Mouse (Mus musculus): ENCODE data around the gene Psma4.
"Not testable (repeated sequence)": the region's sequence is repeated elsewhere in the genome, so short reads cannot be mapped to it uniquely, and the experiment has no call there.

Psma4 gene

GRCm38 (mm10) chr9:54950575-54951321 lies at the start of gene Psma4, which contains the start of gene AY074887:
Gene Psma4, plus strand, starts transcription at chr9:54950790.
Gene AY074887, minus strand, starts transcription at chr9:54950998.
- peak; percentile 78 for DNase-seq (ENCODE audit: low spot score)

DNA sequence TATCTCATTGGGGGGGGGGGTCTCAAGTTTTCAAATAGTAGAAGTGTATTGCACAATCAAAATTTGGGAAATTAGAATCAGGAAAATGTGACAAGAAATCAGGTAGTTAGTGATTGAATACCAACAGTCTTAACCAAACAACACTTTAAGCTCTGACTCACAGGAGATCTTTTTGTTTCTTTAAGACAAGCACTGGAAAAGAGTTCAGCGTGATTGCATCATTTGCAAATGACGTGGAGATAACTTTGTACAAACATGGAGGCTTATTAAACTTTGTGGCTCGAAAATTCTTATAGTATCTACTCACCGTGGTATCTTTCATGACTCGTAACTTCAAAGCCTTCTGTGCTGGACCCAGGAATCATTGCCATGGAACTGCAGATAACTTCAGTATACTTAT lies 41.1 kb upstream of the Psma4 start:
- DNase-seq (ENCODE audit: low spot score), result no peak

DNA sequence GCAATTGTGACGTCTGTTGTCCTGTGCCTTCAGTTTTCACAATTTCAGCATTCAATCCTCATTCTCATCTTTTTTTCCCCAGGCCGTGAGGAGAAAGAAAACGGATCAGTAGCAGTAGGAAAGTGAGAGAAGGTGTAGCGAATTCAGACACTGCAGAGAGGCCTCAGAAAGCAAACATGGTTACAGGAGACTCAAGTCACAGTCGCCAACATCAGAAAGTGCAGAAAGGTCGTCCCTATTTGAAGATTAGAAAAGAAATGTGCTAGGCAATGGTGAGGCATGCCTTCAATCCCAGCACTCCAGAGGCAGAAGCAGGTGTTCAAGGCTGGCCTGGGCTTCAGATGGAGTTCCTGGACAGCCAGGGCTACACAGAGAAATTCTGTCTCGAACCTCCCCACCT lies 35.0 kb upstream of the Psma4 start:
- DNase-seq (ENCODE audit: low spot score), result no peak

- no peak for DNase-seq (ENCODE audit: low spot score)
Observed at GRCm38 (mm10) chr9:54916401-54916800, 34.2 kb upstream of the Psma4 start.

- peak; percentile 90 for DNase-seq (ENCODE audit: low spot score)
Observed at GRCm38 (mm10) chr9:54917010-54917677, 33.4 kb upstream of the Psma4 start, which contains the start of gene Hykk. Gene Hykk, plus strand, starts transcription at chr9:54917283.

DNA sequence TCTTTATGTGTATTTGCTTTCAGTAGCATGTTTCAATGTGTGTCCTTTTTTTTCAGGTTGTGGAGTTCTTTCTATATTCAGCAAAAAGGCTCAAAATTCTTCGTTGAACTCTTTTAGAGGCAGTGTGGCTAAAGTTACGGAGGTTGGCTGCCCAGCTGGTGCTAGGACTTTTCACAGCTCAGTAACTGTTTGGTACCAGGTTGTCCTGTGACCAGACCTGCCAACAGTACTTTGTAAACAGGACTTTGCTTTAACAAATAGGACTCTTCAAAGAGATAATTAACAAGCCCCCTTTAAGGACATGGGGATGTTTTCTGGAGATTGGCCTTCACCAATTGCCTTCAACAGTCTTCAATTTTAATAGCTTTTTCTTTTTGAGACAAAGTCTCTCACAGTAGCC lies 32.4 kb upstream of the Psma4 start:
- DNase-seq (ENCODE audit: low spot score), result no peak

DNA sequence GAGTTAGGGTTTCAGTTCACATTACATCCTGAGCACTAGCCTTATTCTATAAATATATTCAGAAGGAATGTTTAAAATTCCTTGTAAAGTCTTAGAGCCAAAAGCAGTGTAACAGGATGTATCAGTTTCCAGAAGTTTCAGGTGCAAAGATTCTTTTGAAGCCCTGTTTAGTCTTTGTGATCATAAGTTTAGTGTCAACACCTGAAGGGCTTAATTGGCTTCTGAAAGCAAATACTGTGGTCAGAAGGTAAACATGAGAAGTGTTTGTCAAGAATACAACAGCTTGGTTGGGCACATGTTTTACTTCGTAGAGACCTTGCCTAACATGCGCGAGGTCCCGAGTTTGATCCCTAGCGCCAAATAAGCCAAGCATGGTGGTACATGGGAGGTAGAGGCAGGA lies 31.8 kb upstream of the Psma4 start:
- DNase-seq (ENCODE audit: low spot score), result no peak

DNA sequence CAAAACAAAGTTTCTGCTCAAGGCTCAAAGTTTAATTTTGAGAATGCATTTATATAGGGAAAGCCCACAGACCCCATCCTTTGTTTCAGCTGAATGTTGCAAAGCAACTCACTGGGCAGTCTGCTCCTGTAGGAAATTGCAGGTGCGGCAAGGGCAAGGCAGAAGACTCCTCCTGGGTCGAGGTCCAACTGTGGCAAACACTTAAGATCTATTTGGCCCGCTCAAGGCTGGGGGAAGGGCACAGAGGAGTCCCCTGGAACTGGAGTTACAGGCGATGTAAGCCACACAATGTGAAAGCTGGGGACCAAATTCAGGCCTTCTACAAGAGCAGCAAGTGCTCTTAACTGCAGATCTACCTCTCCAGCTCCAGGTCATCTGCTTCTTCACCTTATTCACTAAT lies 30.6 kb upstream of the Psma4 start:
- no peak for DNase-seq (ENCODE audit: low spot score)

DNA sequence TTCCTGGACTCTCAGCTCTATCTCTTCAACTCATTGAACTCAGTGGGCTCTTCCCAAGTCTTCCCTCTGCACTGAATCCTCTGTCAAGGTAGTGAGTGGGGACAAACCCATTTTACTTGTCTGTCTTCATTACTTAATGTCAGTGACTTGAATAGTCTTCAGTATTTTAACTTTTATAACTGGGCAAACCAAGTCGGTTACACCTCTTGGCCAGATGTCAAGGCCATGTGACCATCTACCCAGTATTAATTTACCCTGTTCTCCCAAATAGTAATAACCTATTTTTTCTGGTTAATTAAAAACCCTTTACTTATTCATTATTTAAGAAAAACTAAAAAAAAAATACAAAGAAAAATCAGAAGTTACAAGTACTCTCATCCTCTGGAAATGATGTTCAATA lies 19.8 kb upstream of the Psma4 start:
- no peak for DNase-seq (ENCODE audit: low spot score)

GRCm38 (mm10) chr9:54931765-54932164 lies 18.8 kb upstream of the Psma4 start:
- DNase-seq (ENCODE audit: low spot score), result no peak

- no peak for DNase-seq (ENCODE audit: low spot score)
Observed at GRCm38 (mm10) chr9:54932379-54932778, 18.2 kb upstream of the Psma4 start.

DNA sequence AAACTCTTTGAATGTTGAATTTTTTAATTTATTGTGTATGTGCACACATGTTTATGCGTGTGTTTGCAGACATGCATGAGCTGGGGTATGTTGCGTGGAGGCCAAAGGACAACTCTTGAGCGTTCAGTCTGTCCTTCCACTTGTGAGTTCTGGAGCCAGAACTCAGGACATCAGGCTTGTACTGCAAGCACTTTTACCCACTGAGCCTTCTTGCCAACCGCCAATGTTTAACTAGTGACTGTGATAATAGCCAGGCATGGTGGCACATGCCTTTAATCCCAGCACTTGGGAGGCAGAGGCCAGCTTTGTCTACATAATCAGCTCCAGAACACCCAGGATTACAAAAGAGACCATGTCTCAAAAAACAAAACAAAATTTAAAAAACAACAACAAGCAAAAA lies 8.5 kb upstream of the Psma4 start:
- DNase-seq (ENCODE audit: low spot score), result no peak

GRCm38 (mm10) chr9:54944467-54944866 lies 6.1 kb upstream of the Psma4 start:
- no peak for DNase-seq (ENCODE audit: low spot score)

- no peak for DNase-seq (ENCODE audit: low spot score)
Observed at GRCm38 (mm10) chr9:54946256-54946655, 4.3 kb upstream of the Psma4 start.

DNA sequence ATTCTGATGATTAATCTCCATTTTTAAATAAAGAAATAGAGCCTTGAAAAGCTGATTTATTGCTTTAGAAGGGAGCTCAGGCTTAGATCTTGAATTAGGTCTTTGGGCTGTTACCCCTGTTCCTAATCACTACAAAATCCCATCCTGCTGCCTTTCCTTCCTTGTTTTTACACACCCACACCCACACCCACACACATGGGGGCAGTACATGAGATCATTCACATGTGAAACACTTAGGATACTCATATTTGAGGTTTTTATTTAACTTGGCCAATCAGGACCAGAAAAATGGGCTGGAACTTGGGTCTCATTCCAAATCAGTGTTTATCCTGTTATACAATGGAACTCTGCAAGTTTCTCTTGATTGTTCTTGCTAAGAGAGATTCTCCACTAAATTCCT lies 1.1 kb upstream of the Psma4 start:
- DNase-seq (ENCODE audit: low spot score), result no peak

DNA sequence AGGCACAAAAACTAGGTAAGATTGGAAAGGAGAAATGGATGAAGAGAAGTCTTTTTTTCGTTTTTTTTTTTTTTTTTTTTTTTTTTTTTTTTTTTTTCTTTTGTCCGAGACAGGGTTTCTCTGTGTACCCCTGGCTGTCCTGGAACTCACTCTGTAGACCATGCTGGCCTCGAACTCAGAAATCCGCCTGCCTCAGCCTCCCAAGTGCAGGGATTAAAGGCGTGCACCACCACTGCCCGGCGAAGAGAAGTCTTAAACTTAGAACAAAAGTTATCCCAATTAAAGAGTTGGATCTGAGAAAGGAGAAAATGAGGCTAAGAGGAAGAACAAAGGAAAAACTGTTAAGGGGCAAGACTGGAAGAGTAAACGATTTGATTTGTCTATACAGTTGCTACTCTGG lies 428 bp upstream of the Psma4 start:
- not testable (repeated sequence) for DNase-seq (ENCODE audit: low spot score)

GRCm38 (mm10) chr9:54961059-54961458 lies 10.5 kb downstream of the Psma4 start:
- no peak for DNase-seq (ENCODE audit: low spot score)

DNA sequence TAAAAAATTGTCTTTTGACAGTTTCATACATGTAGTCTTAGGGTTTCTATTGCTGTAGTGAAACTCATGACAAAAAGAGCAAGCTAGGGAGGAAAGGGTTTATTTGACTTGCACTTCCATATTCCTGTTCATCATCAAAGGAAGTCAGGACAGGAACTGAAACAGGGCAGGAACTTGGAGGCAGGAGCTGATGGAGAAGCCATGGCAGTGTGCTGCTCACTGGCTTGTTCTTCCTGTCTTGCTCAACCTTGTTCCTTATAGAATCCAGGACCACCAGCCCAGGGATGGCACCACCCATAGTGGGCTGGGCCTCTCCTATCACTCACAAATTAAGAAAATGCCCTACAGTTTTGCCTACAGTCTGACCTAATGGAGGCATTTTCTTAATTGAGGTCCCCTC lies 13.1 kb downstream of the Psma4 start:
- DNase-seq (ENCODE audit: low spot score), result no peak

DNA sequence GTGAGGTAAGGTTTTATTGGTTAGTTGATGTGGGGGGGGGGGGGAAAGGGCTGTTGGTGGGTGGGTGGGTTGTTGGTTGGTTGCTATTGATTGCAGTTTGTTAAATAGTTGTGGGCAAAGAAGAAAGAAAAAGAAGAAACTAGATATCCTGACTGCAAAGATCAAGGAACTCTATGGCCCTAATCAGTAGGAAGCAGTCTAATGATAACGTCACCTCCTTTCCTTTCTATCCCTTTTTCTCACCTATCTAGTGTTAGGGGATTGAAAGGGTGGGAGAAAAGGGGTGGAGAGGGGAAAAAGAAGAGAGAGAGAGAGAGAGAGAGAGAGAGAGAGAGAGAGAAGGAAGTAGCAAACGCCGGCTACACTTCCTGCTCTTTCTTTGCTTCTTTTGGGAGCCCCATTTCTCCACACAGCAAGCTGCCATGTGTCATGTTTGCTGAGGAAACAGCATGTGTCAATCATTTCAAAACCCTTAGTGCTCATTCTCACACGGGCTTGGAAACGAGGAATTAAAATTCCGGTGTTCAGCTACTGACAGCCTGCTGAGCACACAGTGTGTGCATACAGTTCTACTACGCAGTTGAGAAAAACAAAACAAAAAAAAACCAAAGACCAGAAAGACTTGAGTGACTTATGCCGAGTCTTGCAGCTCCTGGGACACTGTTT lies 19.5 kb downstream of the Psma4 start:
- no peak for DNase-seq (ENCODE audit: low spot score)

GRCm38 (mm10) chr9:54980674-54981073 lies 30.1 kb downstream of the Psma4 start, which contains the start of gene Chrna5:
Gene Chrna5, plus strand, starts transcription at chr9:54980880.
- no peak for DNase-seq (ENCODE audit: low spot score)

GRCm38 (mm10) chr9:54981291-54982191 lies 31.0 kb downstream of the Psma4 start:
- no peak for DNase-seq (ENCODE audit: low spot score)

DNA sequence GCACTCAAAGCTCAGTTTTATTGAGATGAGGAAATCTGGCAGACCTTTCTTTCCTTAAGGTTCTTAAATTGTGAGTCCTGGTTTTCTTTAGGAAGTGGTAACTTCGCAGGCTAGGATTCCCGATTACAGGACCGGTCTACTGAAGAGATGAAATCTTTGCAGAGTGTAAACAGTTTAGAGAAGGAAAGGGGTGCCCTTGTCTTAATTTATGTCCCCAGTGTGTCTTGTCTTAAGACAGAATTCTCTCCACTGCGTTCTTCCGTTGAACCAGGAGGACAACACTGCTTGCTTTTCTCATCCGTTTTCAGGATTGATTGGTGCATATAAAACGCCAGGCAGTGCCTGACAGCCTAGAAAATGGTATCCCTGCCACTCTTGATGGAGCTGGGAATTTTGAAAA lies 31.8 kb downstream of the Psma4 start:
- DNase-seq (ENCODE audit: low spot score), result no peak
